Mouse (Mus musculus) neural tube, embryonic 13.5 days (tissue): Measurements from ENCODE around the gene Rpa1. TPM values are rescaled to one million over a fixed set of nuclear protein-coding genes. Genes with fewer than 3 reads are reported as not detected.
"Not testable (repeated sequence)": the region's sequence is repeated elsewhere in the genome, so short reads cannot be mapped to it uniquely, and the experiment has no call there.

Experiments used
- ATAC-seq: fragments of 200-750 bp; cut with Nextera tagmentation; 2 replicates; pipeline ENCODE4 v1.8.0; 2017; ENCODE audit warnings: low read depth, mild to moderate bottlenecking, moderate TSS enrichment, moderate library complexity
- H3K27ac ChIP-seq: fragments of 300-500 bp; sonication (generic); replicated peaks from 2 replicates; pipeline ENCODE4 v1.5.1; 2015; ENCODE audit warnings: moderate library complexity, mild to moderate bottlenecking, inconsistent platforms
- H3K27me3 ChIP-seq: fragments of 300-500 bp; sonication (generic); 2 replicates; pipeline ENCODE4 v1.6.1; 2015; ENCODE audit warnings: mild to moderate bottlenecking, inconsistent platforms
- H3K36me3 ChIP-seq: fragments of 300-500 bp; sonication (generic); 2 replicates; pipeline ENCODE4 v1.6.1; 2015; ENCODE audit warnings: mild to moderate bottlenecking, inconsistent platforms
- H3K4me1 ChIP-seq: fragments of 300-500 bp; sonication (generic); replicated peaks from 2 replicates; pipeline ENCODE4 v1.6.1; 2015; ENCODE audit warnings: inconsistent platforms
- H3K4me2 ChIP-seq: fragments of 300-500 bp; sonication (generic); 2 replicates; pipeline ENCODE4 v1.6.1; 2015; ENCODE audit warnings: inconsistent platforms, mild to moderate bottlenecking, moderate library complexity
- H3K4me3 ChIP-seq: fragments of 300-500 bp; sonication (generic); 2 replicates; pipeline ENCODE4 v1.5.1; 2015; ENCODE audit warnings: mild to moderate bottlenecking, inconsistent platforms
- H3K9ac ChIP-seq: fragments of 300-500 bp; sonication (generic); 2 replicates; pipeline ENCODE4 v1.6.1; 2015; ENCODE audit warnings: moderate library complexity, mild to moderate bottlenecking, inconsistent platforms
- H3K9me3 ChIP-seq: fragments of 300-500 bp; sonication (generic); 2 replicates; pipeline ENCODE4 v1.6.1; 2016; ENCODE audit warnings: inconsistent platforms
- WGBS: fragments of 180-500 bp; shearing (Covaris S2); methylation state at CpG from one replicate; pipeline ENCODE4 v1.1.7; 2015; 5-methylcytosine and 5-hydroxymethylcytosine counted together
- polyA plus RNA-seq: library from polyadenylated mRNA; unstranded; fragments of >200 nt; fragmentation: Nextera tagmentation; extraction: Ambion mirVana; gene quantifications from 2 replicates; pipeline ENCODE4 v1.2.1, GENCODE M21; 2015

Rpa1 gene
- polyA plus RNA-seq, 1 experiment from 2014 or later, result 50.5 TPM

GRCm38 (mm10) chr11:75294862-75295261, 53.3 kb downstream of the Rpa1 start:
- Histone ChIP-seq H3K36me3 (no peaks in the 10 kb centered on the region), H3K4me1 (peaks cover 69% of the 10 kb centered on the region), H3K9ac (no peak overlapping the region), H3K27ac (peak overlapping the region; percentile 81; the same call in 1 of the 2 replicates), H3K9me3 (no peaks in the 10 kb centered on the region), H3K4me3 (no peak overlapping the region), H3K27me3 (0 out of 2 replicates have a peak, but pooled peaks cover 14% of the 10 kb centered on the region), H3K4me2 (no peak overlapping the region)
- 75% methylated on average over 9 of the region's 9 CpGs for WGBS
- ATAC-seq, result no peak

DNA sequence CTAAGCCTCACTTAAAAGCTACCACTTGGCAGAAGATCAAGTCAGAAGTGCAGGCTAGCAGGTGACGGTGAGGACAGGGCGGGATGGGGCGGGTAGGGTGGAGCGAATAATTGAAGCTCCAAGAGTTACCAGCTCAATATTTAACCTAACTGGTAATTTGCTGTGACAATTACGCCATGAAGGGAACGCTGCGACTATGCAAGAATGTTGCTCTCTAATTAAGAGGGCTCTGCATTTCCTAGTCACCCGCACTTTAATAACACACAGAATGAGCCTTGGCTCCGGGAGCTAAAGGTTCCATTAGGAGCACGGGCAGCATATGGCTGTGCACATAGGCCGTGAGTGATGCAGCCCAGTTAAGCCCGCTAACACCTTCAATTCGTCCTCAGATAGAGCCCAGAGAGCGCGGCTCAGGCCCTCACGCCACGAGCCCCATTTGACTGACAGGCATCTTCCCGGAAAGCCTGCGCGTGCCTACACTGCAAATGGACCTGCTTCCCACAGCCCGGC, 54.2 kb downstream of the Rpa1 start:
- 36% methylated on average over 21 of the region's 21 CpGs for WGBS
- peak overlapping the region; percentile 32 for H3K4me2 ChIP-seq
- 0 out of 2 replicates have a peak, but pooled peaks cover 14% of the 10 kb centered on the region for H3K27me3 ChIP-seq
- peaks cover 66% of the 10 kb centered on the region for H3K4me1 ChIP-seq
- peak overlapping the region; percentile 81 for H3K27ac ChIP-seq
- no peaks in the 10 kb centered on the region for H3K9me3 ChIP-seq
- H3K4me3 ChIP-seq, result no peak overlapping the region
- ATAC-seq, result no peak
- no peaks in the 10 kb centered on the region for H3K36me3 ChIP-seq
- peak overlapping the region; percentile 31; the same call in 1 of the 2 replicates for H3K9ac ChIP-seq

GRCm38 (mm10) chr11:75292281-75292680, 55.8 kb downstream of the Rpa1 start:
- 68% methylated on average over 7 of the region's 7 CpGs for WGBS
- Histone ChIP-seq H3K9me3 (no peaks in the 10 kb centered on the region), H3K9ac (peak overlapping the region; percentile 31; the same call in 1 of the 2 replicates), H3K36me3 (no peaks in the 10 kb centered on the region), H3K4me2 (peak overlapping the region; percentile 36; the same call in 1 of the 2 replicates), H3K4me1 (peaks cover 50% of the 10 kb centered on the region), H3K27ac (peak overlapping the region; percentile 81), H3K27me3 (0 out of 2 replicates have a peak, but pooled peaks cover 14% of the 10 kb centered on the region), H3K4me3 (no peak overlapping the region)
- ATAC-seq, result peak; percentile 79

- Histone ChIP-seq H3K27ac (peak overlapping the region; percentile 81), H3K4me1 (peaks cover 49% of the 10 kb centered on the region), H3K9ac (peak overlapping the region; percentile 31; the same call in 1 of the 2 replicates), H3K27me3 (0 out of 2 replicates have a peak, but pooled peaks cover 9% of the 10 kb centered on the region), H3K4me2 (peak overlapping the region; percentile 36), H3K9me3 (no peaks in the 10 kb centered on the region), H3K4me3 (no peak overlapping the region), H3K36me3 (no peaks in the 10 kb centered on the region)
- WGBS, result 18% methylated on average over 25 of the region's 25 CpGs
- peak; percentile 62 for ATAC-seq
These were observed 56.5 kb downstream of the Rpa1 start for GRCm38 (mm10) chr11:75291389-75292215.

- H3K4me2 ChIP-seq, result peak overlapping the region; percentile 36
- WGBS, result 14% methylated on average over 6 of the region's 6 CpGs
- peak overlapping the region; percentile 81 for H3K27ac ChIP-seq
- no peaks in the 10 kb centered on the region for H3K9me3 ChIP-seq
- H3K4me1 ChIP-seq, result peaks cover 49% of the 10 kb centered on the region
- no peak overlapping the region for H3K4me3 ChIP-seq
- ATAC-seq, result peak; percentile 66
- no peaks in the 10 kb centered on the region for H3K36me3 ChIP-seq
- no peak overlapping the region; the same call in 1 of the 2 replicates for H3K9ac ChIP-seq
- H3K27me3 ChIP-seq, result 0 out of 2 replicates have a peak, but pooled peaks cover 9% of the 10 kb centered on the region
These were observed 57.4 kb downstream of the Rpa1 start for GRCm38 (mm10) chr11:75290566-75291271.

GRCm38 (mm10) chr11:75289120-75289519, 59.0 kb downstream of the Rpa1 start:
- Histone ChIP-seq H3K27ac (no peak overlapping the region), H3K9me3 (no peaks in the 10 kb centered on the region), H3K36me3 (no peaks in the 10 kb centered on the region), H3K27me3 (peaks cover 19% of the 10 kb centered on the region; the same call in 1 of the 2 replicates), H3K4me1 (peaks cover 40% of the 10 kb centered on the region), H3K9ac (no peak overlapping the region), H3K4me2 (no peak overlapping the region), H3K4me3 (no peak overlapping the region)
- ATAC-seq, result no peak
- 66% methylated on average over 2 of the region's 2 CpGs for WGBS

DNA sequence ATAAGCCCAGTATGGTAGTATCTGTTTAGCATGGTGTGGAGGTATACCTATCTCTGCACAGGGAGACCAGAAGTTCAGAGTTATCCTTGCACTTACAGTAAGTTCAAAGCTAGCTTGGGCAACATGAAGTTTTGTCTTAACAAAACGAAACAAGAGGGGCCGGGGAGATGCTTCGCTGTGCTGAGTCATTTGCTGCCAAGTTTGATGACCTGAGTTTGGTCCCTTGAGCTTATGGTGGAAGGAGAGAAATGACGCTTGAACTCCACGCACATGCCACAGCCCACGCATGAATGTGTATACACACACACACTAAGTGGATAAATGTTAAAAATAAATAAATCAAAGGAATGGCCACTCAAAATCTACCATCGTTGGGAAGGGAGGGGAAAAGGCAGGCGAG, 59.6 kb downstream of the Rpa1 start:
- no peak for ATAC-seq

GRCm38 (mm10) chr11:75287940-75288339, 60.2 kb downstream of the Rpa1 start:
- WGBS, result 78% methylated on average over 10 of the region's 10 CpGs
- Histone ChIP-seq H3K27ac (no peak overlapping the region), H3K9me3 (no peaks in the 10 kb centered on the region), H3K4me3 (no peak overlapping the region), H3K4me1 (peaks cover 30% of the 10 kb centered on the region), H3K36me3 (no peaks in the 10 kb centered on the region), H3K9ac (no peak overlapping the region), H3K4me2 (no peak overlapping the region), H3K27me3 (peaks cover 28% of the 10 kb centered on the region)
- ATAC-seq, result no peak

More for the DNA sequence above, 59.6 kb downstream of the Rpa1 start:
- 83% methylated on average over 8 of the region's 8 CpGs for WGBS
- Histone ChIP-seq H3K27ac (no peak overlapping the region), H3K36me3 (no peaks in the 10 kb centered on the region), H3K4me2 (no peak overlapping the region), H3K27me3 (peaks cover 24% of the 10 kb centered on the region), H3K9me3 (no peaks in the 10 kb centered on the region), H3K9ac (no peak overlapping the region), H3K4me3 (no peak overlapping the region), H3K4me1 (peaks cover 34% of the 10 kb centered on the region)

- H3K27me3 ChIP-seq, result peaks cover 29% of the 10 kb centered on the region
- H3K4me1 ChIP-seq, result peaks cover 30% of the 10 kb centered on the region
- H3K4me2 ChIP-seq, result no peak overlapping the region
- H3K27ac ChIP-seq, result no peak overlapping the region
- ATAC-seq, result no peak
- H3K9ac ChIP-seq, result no peak overlapping the region
- 88% methylated on average over 4 of the region's 4 CpGs for WGBS
- no peak overlapping the region for H3K4me3 ChIP-seq
- H3K36me3 ChIP-seq, result no peaks in the 10 kb centered on the region
- no peaks in the 10 kb centered on the region for H3K9me3 ChIP-seq
These were observed 61.3 kb downstream of the Rpa1 start for GRCm38 (mm10) chr11:75286868-75287267.

- 42% methylated on average over 4 of the region's 4 CpGs for WGBS
- ATAC-seq, result no peak
These were observed 62.1 kb downstream of the Rpa1 start for GRCm38 (mm10) chr11:75285893-75286467.

DNA sequence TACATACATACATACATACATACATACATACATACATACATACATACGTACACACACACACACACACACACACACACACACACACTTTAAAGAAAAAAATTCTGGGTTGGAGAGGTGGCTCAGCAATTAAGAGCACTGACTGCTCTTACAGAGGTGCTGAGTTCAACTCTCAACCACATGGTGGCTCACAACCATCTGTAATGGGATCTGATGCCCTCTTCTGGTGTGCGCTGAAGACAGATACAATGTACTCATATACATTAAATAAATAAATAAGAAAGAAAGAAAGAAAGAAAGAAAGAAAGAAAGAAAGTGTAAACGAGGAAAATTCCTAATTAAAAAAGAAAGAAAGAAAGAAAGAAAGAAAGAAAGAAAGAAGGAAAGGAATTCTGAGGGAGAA, 64.3 kb downstream of the Rpa1 start:
- not testable (repeated sequence) for ATAC-seq, H3K9me3 ChIP-seq, H3K9ac ChIP-seq, H3K27ac ChIP-seq, H3K4me3 ChIP-seq, H3K4me2 ChIP-seq, H3K36me3 ChIP-seq
- H3K4me1 ChIP-seq, result peaks cover 43% of the 10 kb centered on the region
- H3K27me3 ChIP-seq, result peaks cover 40% of the 10 kb centered on the region
- 59% methylated on average over 3 of the region's 3 CpGs for WGBS

More at GRCm38 (mm10) chr11:75285893-75286467, 62.1 kb downstream of the Rpa1 start:
- Histone ChIP-seq H3K36me3 (no peaks in the 10 kb centered on the region), H3K27me3 (peaks cover 34% of the 10 kb centered on the region), H3K27ac (no peak overlapping the region), H3K9ac (no peak overlapping the region), H3K9me3 (no peaks in the 10 kb centered on the region), H3K4me1 (peaks cover 30% of the 10 kb centered on the region), H3K4me3 (no peak overlapping the region), H3K4me2 (no peak overlapping the region)
